Mouse (Mus musculus): Measurements from ENCODE around the gene Rhod.

- TF ChIP-seq POLR2A (IDR thresholded peaks at IDR 0.05; ENCODE audit: low read depth, low read length) = no peak
- TF ChIP-seq CTCF (IDR thresholded peaks at IDR 0.05; ENCODE audit: borderline replicate concordance, insufficient read depth, low read length) = no peak
Observed at GRCm38 (mm10) chr19:4487877-4488276, 48.6 kb upstream of the Rhod start.

All from embryonic fibroblast, embryonic 13.5 days (primary cell).